Mouse (Mus musculus) heart, adult 18-20 months (tissue): ENCODE measurements at regions not wholly inside any gene's neighbourhood (a gene's known extent, or its start where the extent isn't known, plus 50 kb on each side); places are given as distances from the start of the nearest gene placed in this dataset.

Experiments used
- DNase-seq, 2 experiments: peaks; one replicate each; pipeline ENCODE4 v3.0.0; 2021 to 2022; ENCODE audit warnings: mixed read lengths in 1 of 2

- DNase-seq = no peak
Observed at GRCm38 (mm10) chr17:43219636-43220035, 50.5 kb upstream of the Adgrf1 start.
